Mouse (Mus musculus) urinary bladder, postnatal 25 days (tissue): Measurements from ENCODE around the gene Fmod.

Source experiments
- DNase-seq: peaks from one replicate; pipeline ENCODE4 v3.0.0; 2022; ENCODE audit warnings: low spot score

The Fmod gene

DNA sequence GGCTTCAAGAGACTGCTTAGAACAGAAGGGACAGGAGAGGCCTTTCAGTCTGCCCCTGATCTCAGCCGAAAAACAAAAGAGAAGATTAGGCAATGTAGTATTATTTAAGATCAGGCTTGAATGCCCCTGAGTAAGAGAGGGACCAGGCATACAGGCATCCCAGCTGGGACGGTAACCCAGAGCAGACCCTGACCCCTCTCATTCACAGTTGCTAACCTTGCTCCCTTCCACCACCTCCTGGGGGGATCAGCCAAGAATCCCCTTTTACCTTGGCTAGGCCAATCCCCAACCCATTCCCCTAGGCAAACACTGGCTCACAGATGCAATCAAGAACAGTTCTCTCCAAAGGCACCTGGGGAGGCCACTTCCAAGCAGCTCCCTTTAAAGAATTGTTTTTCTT, 39.7 kb downstream of the Fmod start:
- no peak for DNase-seq

- DNase-seq, result no peak
Observed at GRCm38 (mm10) chr1:134077389-134078060, 40.5 kb downstream of the Fmod start.

GRCm38 (mm10) chr1:134078061-134078795, 41.2 kb downstream of the Fmod start:
- no peak for DNase-seq

- peak; percentile 94 for DNase-seq
Observed at GRCm38 (mm10) chr1:134078802-134079476, 41.9 kb downstream of the Fmod start, which contains the start of gene Btg2. TSS of gene Btg2 (minus strand) at chr1:134079120.

DNA sequence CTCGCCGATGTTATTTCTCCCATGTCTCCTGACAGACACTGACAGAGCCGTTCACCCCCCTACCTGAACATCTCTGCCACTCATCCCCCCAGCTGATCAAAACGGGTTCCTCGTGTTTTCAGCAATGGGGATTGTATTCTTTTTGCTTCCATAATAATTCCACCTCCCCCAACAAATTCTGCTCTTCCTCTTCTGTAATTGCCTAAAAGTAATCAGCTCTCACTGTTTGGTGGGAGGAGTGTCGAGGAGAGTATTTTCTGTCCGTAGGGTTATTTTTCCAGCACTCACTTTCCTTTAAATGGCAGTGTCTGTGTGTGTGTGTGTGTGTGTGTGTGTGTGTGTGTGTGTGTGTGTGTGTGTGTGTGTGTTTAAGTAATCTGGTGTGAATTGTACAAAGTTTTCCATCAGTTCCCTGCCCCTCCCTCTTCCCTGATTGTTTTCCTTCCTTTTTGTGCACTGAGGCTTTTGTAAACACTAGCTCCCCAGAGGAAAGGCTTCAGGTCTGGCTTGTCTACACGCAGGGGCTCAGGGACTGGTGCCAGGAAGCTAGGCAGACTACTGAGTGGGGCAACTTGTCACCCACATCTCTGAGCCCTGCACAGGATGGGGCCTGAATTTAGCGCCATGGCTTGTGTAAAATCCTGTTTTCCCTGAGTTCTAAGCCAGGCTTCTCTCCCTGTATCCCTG, 42.6 kb downstream of the Fmod start:
- DNase-seq, result no peak

DNA sequence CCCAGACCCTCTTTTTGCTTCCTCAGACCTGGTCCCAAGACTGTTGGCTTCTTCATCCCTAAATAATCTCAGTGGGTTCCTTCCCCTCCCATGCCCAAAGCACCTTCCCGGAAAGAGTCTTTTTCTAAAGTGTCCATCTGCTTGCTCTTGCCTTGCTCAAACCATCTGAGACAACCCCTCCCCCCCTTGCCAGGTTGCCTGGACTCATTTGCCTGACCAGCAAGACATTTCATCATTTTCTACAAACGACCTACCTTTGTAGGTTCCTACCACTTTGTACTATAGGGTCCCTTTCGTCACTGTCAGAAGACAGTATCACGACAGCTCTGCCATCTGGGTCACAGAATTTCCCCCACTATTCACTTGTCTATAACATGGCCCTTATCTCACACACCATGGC, 43.4 kb downstream of the Fmod start:
- no peak for DNase-seq

- no peak for DNase-seq
Observed at GRCm38 (mm10) chr1:134080881-134081450, 43.9 kb downstream of the Fmod start.

- DNase-seq, result no peak
Observed at GRCm38 (mm10) chr1:134082987-134083516, 46.0 kb downstream of the Fmod start.

GRCm38 (mm10) chr1:134083676-134084075, 46.6 kb downstream of the Fmod start:
- no peak for DNase-seq

DNA sequence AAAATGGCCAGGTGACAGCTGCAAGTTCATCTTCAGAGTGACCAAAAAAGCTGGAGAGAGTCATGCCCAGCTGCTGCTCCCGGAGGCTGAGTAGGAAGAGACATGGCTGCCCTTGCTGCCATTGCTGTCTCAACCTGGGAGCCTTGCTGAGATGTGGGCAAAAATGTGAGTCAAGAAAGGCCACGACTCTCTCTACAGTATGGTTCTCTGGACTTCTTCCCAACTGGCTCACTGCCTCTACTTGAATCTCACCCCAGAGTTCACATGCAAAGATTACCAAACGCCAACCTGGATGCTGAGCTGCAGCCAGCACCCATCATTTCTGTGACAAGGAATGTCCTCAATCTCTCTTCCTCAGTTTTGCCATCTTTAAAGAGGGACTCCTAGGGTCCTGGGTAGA, 47.1 kb downstream of the Fmod start:
- DNase-seq, result no peak

DNA sequence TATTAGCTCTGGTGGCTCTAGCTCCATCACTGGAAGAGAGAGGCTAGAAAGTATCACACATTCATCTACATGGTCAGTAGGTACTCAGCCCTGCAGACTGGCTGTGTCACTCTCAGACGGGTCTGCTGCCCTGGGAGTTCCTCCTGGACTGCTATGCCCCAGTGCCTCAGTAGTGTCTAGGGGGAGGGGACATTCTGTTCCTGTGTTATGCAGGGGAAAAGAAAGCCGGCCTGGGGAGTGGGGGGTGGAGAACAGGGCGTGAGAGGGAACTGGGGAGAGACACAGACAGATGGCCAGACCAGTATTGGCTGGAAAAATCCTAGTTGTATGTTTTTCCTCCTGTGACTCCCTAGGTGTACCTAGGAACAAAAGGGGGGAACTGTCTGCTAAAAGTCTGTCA, 49.0 kb downstream of the Fmod start:
- no peak for DNase-seq

- DNase-seq, result no peak
Observed at GRCm38 (mm10) chr1:134086811-134087398, 49.9 kb downstream of the Fmod start.

DNA sequence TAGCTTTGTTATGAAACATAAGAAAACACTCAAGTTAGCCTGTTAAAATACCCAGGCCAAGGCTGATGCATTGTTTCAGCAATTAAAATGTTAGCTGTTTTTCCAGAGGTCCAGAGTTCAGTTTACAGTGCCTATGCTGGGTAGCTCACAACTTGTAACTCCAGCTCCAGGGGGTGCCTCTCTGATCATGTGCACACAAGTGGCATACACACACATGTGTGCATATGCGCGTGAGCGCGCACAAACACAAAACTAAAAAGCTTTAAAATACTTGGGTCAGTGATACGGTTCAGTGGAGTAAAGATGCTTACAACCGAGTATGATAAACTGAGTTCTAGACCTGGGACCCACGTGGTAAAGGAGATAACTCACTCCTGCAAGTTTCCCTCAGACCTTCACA, 52.0 kb downstream of the Fmod start:
- no peak for DNase-seq

DNA sequence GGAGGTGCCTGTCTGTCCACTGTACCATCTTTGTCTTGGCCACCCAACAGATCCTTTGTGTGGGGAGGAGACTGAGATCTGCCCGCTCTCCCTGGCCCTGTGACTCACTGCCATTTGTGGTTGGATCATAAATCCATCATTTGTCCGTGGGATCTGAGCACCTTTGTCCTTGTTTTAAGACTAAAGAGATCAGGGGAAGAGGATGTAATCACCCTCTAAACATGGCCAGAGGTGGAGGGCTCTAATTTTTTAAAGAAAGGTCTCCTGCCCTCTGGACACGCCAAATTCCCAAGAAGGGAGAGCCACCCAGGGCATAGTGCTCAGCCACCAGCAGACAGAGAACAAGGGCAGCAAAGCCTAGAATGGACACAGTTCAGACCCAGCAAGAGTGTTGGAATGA, 54.8 kb downstream of the Fmod start:
- DNase-seq, result no peak

DNA sequence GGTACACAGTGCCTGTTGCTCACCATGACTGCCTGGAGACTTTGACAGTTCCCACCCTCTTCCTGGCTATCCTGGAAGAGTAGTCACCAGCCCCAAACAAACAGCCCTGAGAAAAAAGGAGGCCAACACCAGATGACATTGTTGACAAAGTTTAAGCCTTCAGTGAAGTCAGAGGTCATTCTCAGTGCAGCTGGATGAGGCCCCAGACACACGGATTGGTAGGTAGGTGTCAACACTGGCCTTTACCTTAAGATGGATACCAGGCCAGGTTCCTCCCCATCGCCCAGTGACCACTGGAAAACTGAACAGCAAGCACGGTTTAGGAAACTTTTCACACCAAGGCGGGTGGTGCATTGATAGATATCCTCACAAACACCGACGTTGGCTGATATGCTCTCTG, 55.3 kb downstream of the Fmod start:
- DNase-seq, result no peak

DNA sequence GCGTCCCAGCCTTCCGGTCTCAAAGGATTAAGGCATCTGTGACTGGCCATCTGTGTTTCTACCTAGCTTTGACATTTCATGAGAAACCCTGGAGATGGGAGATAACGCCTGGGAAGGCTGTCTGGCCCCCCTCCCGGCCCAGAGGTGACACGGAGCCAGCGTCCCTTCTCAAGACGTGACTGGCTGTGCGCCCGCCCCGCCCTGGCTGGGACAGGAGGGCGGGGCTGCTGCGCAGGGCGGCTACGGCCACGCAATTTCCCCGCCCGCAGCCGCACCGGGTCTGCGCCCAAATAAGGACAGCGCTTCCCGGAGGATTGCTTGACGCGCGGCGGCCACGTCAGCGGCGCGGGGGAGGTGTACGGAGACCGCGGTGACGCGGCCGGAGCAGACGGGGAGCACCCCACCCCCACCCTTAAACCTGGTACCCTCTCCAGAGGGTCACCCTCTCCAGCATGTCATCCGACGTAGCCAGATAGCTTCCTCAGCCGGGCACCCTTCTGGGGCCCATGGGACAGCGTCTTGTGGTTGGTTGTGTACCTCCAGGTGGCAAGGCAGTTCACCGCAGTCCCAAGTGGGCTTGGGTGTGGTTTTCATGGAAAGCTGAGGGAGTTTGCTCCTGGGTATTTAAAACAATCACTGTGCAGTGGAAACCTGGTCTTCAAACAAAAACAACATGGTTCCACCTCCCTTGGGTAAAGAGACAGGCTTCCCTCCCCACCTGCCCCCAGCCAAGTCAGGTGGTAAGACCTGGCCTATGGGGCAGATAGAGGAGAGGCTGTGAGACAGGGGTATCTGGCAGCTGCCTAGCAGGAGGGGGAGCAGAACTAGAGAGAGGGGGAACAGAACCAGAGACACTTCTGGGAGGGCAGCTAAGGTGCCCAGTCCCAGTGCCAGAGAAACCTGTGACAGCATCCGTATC, 56.1 kb downstream of the Fmod start:
- DNase-seq, result peak; percentile 91

DNA sequence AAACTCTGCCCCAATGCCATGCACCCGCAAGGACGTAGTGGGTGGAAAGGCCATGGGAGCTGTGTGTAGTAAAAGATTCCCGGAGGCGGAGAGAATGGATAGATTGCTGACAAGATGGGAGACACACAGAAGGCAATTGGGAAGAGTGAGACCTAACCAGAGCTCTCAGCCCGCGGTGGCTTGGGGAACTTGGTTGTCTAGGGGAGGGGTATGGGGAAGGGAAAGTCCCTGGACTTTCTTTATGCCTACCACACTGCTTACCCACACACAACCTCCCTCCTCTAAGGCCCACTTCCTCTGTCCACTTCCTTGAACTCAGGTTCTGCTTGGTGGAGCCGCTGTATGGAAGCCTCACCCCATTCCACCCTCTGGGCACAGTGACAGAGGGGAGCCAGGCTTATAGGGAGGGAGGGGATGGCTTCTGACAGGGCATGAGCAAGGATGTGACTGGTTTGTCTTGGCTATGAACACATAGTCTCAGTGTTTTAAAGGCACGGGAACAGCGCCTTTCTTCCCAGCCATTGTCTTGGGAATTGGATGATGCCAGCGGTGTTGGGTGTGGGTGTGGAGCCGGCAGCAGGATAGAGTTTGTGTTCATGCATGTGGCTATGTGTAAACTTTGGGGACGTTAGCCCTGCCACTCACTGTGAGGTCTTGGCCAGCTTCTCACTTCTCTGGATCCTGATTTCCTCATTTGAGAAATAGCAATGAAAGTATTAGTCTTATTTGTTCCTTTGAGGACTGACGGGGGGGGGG, 56.9 kb downstream of the Fmod start:
- DNase-seq, result no peak

- DNase-seq, result no peak
Observed at GRCm38 (mm10) chr1:134095033-134095612, 58.1 kb downstream of the Fmod start.

GRCm38 (mm10) chr1:134095721-134096120, 58.7 kb downstream of the Fmod start:
- DNase-seq, result no peak
